In genomic region chr12:4029064-4029463, GRCm38 (mm10) we compare ENCODE assay signal across 10 mouse cellular contexts.
"Had no signal": no experiment of that assay in that cellular context is flagged by ENCODE, and none has a peak within 500 bp of the region (broad histone marks: within the 10 kb centered on the region; RNA-seq: fewer than 3 reads in every experiment).

No protein-coding gene starts in this region.

- H3K4me2 ChIP-seq: limb, embryonic 15.5 days; liver, embryonic 12.5 days; lung, embryonic 14.5 days; midbrain, embryonic 13.5 days; stomach, embryonic 15.5 days had no signal

- DNase-seq: kidney, adult 8-10 months; thymus, adult 2 months; thymus, postnatal 25 days had no signal

- H3K27me3 ChIP-seq: limb, embryonic 15.5 days; midbrain, embryonic 13.5 days; stomach, embryonic 15.5 days had no signal

- H3K27ac ChIP-seq: kidney, postnatal 0 days; limb, embryonic 15.5 days; liver, embryonic 12.5 days; macrophage; midbrain, embryonic 13.5 days; stomach, embryonic 15.5 days had no signal

- H3K36me3 ChIP-seq: limb, embryonic 15.5 days; liver, embryonic 12.5 days; stomach, embryonic 15.5 days had no signal

- ATAC-seq: liver, embryonic 12.5 days; midbrain, embryonic 13.5 days had no signal

- H3K9me3 ChIP-seq: limb, embryonic 15.5 days; liver, embryonic 12.5 days; midbrain, embryonic 13.5 days; stomach, embryonic 15.5 days had no signal

- H3K4me3 ChIP-seq: limb, embryonic 15.5 days; liver, embryonic 12.5 days; midbrain, embryonic 13.5 days; stomach, embryonic 15.5 days had no signal

- H3K9ac ChIP-seq: limb, embryonic 15.5 days; liver, embryonic 12.5 days; lung, embryonic 14.5 days; midbrain, embryonic 13.5 days; stomach, embryonic 15.5 days had no signal

- H3K4me1 ChIP-seq: limb, embryonic 15.5 days; liver, embryonic 12.5 days; midbrain, embryonic 13.5 days; stomach, embryonic 15.5 days had no signal
